Mouse (Mus musculus) liver (tissue): ENCODE results near the gene Gpnmb.

Experiments
- DNase-seq: peaks from one replicate; pipeline ENCODE4 v3.0.0-alpha.2; 2020; ENCODE audit warnings: mixed read lengths

Gpnmb gene

GRCm38 (mm10) chr6:49099086-49099485, 62.7 kb downstream of the Gpnmb start:
- DNase-seq = no peak

DNA sequence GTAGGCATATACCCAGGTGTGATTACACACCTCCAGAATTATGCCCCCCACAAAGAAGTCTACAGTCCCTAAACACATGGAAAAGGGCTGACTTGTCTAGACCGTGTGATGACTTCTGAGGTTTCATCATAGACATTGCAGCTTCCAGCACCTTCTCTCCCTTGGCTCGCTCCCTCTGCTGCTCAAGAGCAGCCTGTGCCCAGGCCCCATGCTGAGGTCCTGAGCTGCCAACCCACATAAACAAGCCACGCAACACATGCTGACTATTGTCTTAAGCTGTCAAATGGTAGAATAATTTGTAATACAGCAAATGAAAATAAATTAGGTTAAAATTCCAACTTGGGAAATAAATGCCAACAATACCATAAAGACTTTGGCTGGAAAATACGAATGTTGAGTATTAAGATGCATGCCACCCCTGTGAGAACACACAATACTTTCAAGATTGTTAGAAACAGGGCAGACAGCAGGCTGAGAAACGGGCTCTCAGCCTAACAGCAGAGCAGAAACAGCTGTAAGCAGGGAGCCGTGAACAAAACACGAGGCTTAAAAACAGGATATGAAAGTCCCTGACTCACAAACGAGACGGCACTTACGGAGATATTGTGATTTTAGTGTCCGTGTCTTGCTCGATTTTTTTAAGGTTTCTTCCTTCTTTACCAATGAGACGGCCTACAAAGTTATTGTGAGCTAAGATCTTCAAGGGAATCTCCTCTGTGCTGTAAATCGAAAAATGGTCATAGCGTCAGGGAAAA, 70.6 kb downstream of the Gpnmb start:
- no peak for DNase-seq

DNA sequence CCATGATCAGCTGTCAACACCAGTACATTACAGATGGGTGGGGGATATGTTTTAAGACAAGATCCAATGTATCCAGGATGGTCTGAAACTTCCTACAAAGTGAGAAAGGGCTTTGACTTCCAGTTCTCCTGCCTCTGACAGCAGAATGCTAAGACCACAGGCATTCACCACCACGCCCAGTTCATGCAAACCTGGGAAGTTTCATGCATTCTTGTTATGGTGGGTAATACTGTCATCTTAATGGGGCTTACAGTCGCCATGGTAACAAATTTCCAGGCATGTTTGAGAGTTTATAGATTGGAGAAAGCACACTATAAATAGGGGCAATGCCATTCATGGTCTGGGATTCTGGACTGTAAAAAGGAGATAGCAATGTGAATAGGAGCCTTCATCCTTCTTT, 72.8 kb downstream of the Gpnmb start:
- DNase-seq = no peak

DNA sequence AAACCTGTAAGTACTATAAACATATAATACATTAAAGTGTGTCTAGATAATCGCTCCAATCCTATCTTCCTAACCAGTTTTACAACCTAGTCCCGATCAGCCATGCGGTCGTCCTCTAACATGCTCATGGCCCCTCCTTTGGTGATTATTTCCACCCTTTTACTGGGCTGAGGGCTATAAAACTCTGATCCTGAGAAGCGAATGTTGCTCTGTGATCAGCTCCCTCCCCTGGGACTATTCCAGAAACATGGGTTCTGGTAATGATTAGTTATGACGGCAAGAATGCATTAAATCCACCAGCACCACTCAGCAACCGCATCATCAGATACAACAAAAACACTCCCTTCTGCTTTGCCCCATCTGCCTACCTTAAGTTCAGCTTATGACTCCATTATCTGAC, 77.5 kb downstream of the Gpnmb start:
- no peak for DNase-seq

- DNase-seq = no peak
Measured at GRCm38 (mm10) chr6:49114457-49114856, 78.1 kb downstream of the Gpnmb start.

DNA sequence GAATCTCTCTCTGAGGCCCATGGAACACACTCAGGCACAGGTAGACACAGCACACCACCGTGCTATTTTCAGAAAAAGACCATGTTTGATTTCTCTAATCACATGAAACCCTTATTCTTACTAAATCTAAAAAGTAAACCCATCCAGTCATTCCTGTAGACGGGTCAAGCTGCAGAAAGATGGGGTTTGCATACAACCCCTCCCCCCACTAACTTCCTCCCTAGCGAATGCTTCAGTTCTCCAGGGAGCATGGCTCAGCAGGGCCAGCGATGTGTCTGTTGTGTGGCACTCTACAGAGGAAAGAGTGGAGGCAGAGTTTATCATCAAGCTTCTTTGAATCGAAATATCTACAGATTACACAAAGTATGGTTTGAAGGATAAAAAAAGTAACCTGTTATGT, 79.2 kb downstream of the Gpnmb start:
- DNase-seq = no peak

DNA sequence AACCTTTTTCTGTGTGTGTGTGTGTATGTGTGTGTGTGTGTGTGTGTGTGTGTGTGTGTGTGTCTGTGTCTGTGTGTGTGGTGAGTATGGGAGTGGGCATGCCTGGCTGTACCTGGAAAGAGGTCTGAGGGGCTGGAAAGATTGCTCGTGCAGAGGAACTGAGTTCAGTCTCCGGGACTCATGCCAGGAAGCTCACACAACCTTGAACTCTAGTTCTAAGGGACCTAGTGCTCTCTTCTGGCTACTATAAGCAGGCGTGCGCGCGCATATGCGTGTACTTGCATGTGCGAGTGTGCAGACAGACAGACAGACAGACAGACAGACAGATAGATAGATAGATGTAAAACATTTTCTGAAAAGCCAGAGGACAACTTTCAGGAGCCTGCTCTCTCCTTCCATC, 79.9 kb downstream of the Gpnmb start:
- DNase-seq = no peak

GRCm38 (mm10) chr6:49118446-49118845, 82.1 kb downstream of the Gpnmb start:
- DNase-seq = no peak

DNA sequence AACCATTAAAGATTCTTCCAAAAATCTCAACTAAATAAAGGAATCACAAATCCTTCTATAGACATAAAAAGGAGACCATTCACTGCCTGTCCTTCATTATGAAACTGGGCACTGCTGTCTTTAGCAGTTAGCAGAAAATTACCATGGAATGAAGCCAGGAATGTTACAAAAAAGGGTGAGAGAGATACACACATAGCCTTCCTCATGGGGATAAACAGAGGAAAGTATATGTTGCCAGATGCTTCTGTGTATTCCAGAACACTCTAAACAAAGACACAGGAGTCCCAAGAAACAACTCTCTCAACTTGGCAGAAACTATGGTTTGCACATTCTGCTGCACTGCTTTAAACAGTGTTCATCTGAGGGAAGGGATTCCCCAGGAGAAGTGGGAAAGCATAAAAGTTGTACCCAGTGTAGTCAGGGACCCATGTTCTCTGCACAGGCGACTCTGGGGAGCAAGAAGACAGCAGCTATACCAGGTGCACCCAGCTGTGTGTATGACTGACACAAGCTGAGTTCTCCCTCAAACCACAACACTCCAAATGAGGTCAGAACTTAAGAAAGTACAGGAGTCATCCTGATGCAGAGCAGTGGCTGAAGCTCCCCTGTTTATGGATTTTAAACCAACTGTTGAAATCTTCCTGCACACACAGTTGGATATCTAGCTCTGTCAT, 83.3 kb downstream of the Gpnmb start:
- DNase-seq = no peak

- no peak for DNase-seq
Measured at GRCm38 (mm10) chr6:49120370-49120769, 84.0 kb downstream of the Gpnmb start.
